Mouse (Mus musculus) midbrain, embryonic 15.5 days (tissue): ENCODE measurements around the gene Gabrb3. TPM values are rescaled to one million over a fixed set of nuclear protein-coding genes. Genes with fewer than 3 reads are reported as not detected.

Experiments used
- ATAC-seq: fragments of 200-750 bp; cut with Nextera tagmentation; replicated peaks from 2 replicates; pipeline ENCODE4 v1.8.0; 2017; ENCODE audit warnings: moderate TSS enrichment
- H3K27ac ChIP-seq: fragments of 300-500 bp; sonication (generic); 2 replicates; pipeline ENCODE4 v1.5.1; 2015; ENCODE audit warnings: mild to moderate bottlenecking, inconsistent platforms
- H3K27me3 ChIP-seq: fragments of 300-500 bp; sonication (generic); replicated peaks from 2 replicates; pipeline ENCODE4 v1.6.1; 2015; ENCODE audit warnings: inconsistent platforms
- H3K36me3 ChIP-seq: fragments of 300-500 bp; sonication (generic); replicated peaks from 2 replicates; pipeline ENCODE4 v1.6.1; 2015; ENCODE audit warnings: inconsistent platforms
- H3K4me1 ChIP-seq: fragments of 300-500 bp; sonication (generic); 2 replicates; pipeline ENCODE4 v1.6.1; 2015; ENCODE audit warnings: inconsistent platforms
- H3K4me2 ChIP-seq: fragments of 300-500 bp; sonication (generic); 2 replicates; pipeline ENCODE4 v1.6.1; 2015; ENCODE audit warnings: inconsistent platforms, mild to moderate bottlenecking, moderate library complexity
- H3K4me3 ChIP-seq: fragments of 300-500 bp; sonication (generic); 2 replicates; pipeline ENCODE4 v1.5.1; 2015; ENCODE audit warnings: mild to moderate bottlenecking, inconsistent platforms
- H3K9ac ChIP-seq: fragments of 300-500 bp; sonication (generic); 2 replicates; pipeline ENCODE4 v1.6.1; 2015; ENCODE audit warnings: mild to moderate bottlenecking, inconsistent platforms
- H3K9me3 ChIP-seq: fragments of 300-500 bp; sonication (generic); 2 replicates; pipeline ENCODE4 v1.6.1; 2016; ENCODE audit warnings: inconsistent platforms
- WGBS: fragments of 180-500 bp; shearing (Covaris S2); methylation state at CpG from one replicate; pipeline ENCODE4 v1.1.7; 2015; ENCODE audit warnings: mixed read lengths; 5-methylcytosine and 5-hydroxymethylcytosine counted together
- polyA plus RNA-seq: library from polyadenylated mRNA; unstranded; fragments of >200 nt; fragmentation: Nextera tagmentation; extraction: Ambion mirVana; gene quantifications from 2 replicates; pipeline ENCODE4 v1.2.1, GENCODE M21; 2015

Gabrb3 gene
- 49.3 and 57.8 TPM in 2 replicates for polyA plus RNA-seq

GRCm38 (mm10) chr7:57419392-57419791 lies at the start of gene Gabrb3:
Gene Gabrb3, plus strand, starts transcription at chr7:57419692.
- Histone ChIP-seq H3K27ac (no peak within 1 kb of the TSS), H3K9ac (no peak within 1 kb of the TSS), H3K36me3 (no peaks in the 10 kb centered on the region), H3K4me3 (no peak within 1 kb of the TSS), H3K27me3 (no peaks in the 10 kb centered on the region), H3K4me2 (no peak within 1 kb of the TSS), H3K9me3 (no peaks in the 10 kb centered on the region), H3K4me1 (no peaks in the 10 kb centered on the region)
- 77% methylated on average over 2 of the region's 2 CpGs for WGBS
- no peak for ATAC-seq

DNA sequence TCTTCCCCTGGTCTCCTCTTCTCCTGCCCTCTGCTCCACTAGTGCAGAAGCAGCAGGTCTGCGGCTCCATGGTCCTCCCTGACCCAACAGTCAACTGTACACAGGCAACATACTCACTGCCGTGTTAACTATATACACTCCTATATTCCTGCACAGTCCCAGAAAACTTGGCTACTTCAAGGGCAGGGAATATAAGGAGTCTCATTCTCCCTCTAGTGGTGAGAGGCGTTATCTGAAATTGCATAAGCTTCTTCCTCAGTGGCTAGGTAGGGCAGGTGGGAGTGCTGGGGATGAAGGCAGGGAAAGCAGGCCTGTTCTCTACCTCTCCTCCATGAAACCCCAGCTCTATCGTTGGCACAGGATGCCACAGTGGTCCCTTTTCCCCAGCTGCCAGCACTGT lies 35.4 kb upstream of the Gabrb3 start:
- Histone ChIP-seq H3K4me1 (peaks cover 3% of the 10 kb centered on the region), H3K9ac (no peak overlapping the region), H3K27me3 (no peaks in the 10 kb centered on the region), H3K4me3 (no peak overlapping the region), H3K36me3 (no peaks in the 10 kb centered on the region), H3K4me2 (0 out of 2 replicates have a peak overlapping the region, but pooled peaks have one; percentile 9), H3K27ac (no peak overlapping the region), H3K9me3 (no peaks in the 10 kb centered on the region)
- 36% methylated on average over 4 of the region's 4 CpGs for WGBS
- ATAC-seq: peak; percentile 57

- H3K27ac ChIP-seq: peak within 1 kb of the TSS; percentile 43
- peak within 1 kb of the TSS; percentile 60 for H3K9ac ChIP-seq
- ATAC-seq: peak; percentile 79
- peak within 1 kb of the TSS; percentile 80 for H3K4me2 ChIP-seq
- under 1% methylated on average over 71 of the region's 71 CpGs for WGBS
- peaks cover 13% of the 10 kb centered on the region for H3K4me1 ChIP-seq
- peak within 1 kb of the TSS; percentile 60 for H3K4me3 ChIP-seq
- H3K9me3 ChIP-seq: no peaks in the 10 kb centered on the region
- no peaks in the 10 kb centered on the region for H3K36me3 ChIP-seq
- no peaks in the 10 kb centered on the region for H3K27me3 ChIP-seq
Measured at GRCm38 (mm10) chr7:57386517-57387340, 32.8 kb upstream of the Gabrb3 start, which contains the start of gene Gabrg3. Gene Gabrg3, minus strand, starts transcription at chr7:57387188.

GRCm38 (mm10) chr7:57387341-57387654 lies 32.2 kb upstream of the Gabrb3 start:
- H3K27me3 ChIP-seq: no peaks in the 10 kb centered on the region
- ATAC-seq: no peak
- peak overlapping the region; percentile 60 for H3K9ac ChIP-seq
- no peak overlapping the region; the same call in 1 of the 2 replicates for H3K27ac ChIP-seq
- peak overlapping the region; percentile 60 for H3K4me3 ChIP-seq
- WGBS: 19% methylated on average over 6 of the region's 6 CpGs
- H3K36me3 ChIP-seq: no peaks in the 10 kb centered on the region
- peak overlapping the region; percentile 80 for H3K4me2 ChIP-seq
- H3K4me1 ChIP-seq: peaks cover 13% of the 10 kb centered on the region
- H3K9me3 ChIP-seq: no peaks in the 10 kb centered on the region

- Histone ChIP-seq H3K9me3 (no peaks in the 10 kb centered on the region), H3K36me3 (no peaks in the 10 kb centered on the region), H3K4me3 (no peak overlapping the region), H3K4me1 (peaks cover 13% of the 10 kb centered on the region), H3K9ac (no peak overlapping the region), H3K27ac (no peak overlapping the region), H3K27me3 (no peaks in the 10 kb centered on the region), H3K4me2 (no peak overlapping the region)
- ATAC-seq: no peak
- WGBS: 52% methylated on average over 4 of the region's 4 CpGs
Measured at GRCm38 (mm10) chr7:57390046-57390445, 29.4 kb upstream of the Gabrb3 start.

GRCm38 (mm10) chr7:57393551-57393950 lies 25.9 kb upstream of the Gabrb3 start:
- Histone ChIP-seq H3K9me3 (no peaks in the 10 kb centered on the region), H3K9ac (no peak overlapping the region), H3K27me3 (no peaks in the 10 kb centered on the region), H3K36me3 (no peaks in the 10 kb centered on the region), H3K4me3 (no peak overlapping the region), H3K4me1 (peaks cover 13% of the 10 kb centered on the region), H3K4me2 (no peak overlapping the region), H3K27ac (no peak overlapping the region)
- no peak for ATAC-seq
- WGBS: 92% methylated on average over 4 of the region's 4 CpGs

DNA sequence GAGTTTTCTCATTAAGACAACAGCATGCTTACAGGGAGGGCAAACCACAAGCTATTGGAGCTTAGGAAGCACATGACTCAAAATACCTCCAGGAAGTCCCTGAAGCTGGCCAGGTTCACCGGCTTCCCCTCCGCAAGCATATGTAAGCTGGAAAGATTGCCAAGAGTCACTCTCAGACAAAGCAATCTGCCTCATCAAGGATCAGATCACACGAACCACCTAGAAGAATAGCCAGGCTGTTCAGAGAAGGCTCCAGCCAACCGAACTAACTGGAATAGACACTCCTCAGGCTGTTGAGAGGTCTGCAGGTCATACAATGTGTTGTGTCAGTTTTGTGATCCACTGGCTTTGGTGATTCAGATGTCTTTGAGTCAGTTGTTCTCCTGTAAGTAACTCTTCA lies 8.3 kb upstream of the Gabrb3 start:
- Histone ChIP-seq H3K9ac (no peak overlapping the region), H3K4me3 (no peak overlapping the region), H3K4me2 (no peak overlapping the region), H3K27ac (no peak overlapping the region), H3K27me3 (no peaks in the 10 kb centered on the region), H3K36me3 (no peaks in the 10 kb centered on the region), H3K9me3 (no peaks in the 10 kb centered on the region), H3K4me1 (no peaks in the 10 kb centered on the region)
- WGBS: 83% methylated on average over 4 of the region's 4 CpGs
- no peak for ATAC-seq

DNA sequence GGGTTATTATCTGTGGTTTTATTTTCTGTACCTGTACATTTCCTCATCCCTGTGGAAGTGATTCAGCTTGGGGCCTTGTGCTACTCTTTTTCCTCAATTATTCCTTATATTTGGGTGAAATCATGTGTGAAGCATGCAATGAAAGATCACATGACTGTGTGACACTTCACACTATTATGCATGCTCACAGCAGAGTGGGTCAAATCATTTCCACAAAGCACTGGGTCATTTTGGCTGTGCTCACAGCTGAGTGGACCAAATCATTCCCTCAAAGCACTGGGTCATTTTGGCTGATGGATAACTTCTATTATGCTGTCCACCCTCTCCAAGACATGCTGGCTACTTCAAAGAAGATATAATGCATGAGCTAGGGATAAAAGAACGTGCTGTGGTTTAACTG lies 6.6 kb upstream of the Gabrb3 start:
- ATAC-seq: no peak
- Histone ChIP-seq H3K36me3 (no peaks in the 10 kb centered on the region), H3K4me3 (no peak overlapping the region), H3K4me1 (no peaks in the 10 kb centered on the region), H3K4me2 (no peak overlapping the region), H3K9me3 (no peaks in the 10 kb centered on the region), H3K27me3 (no peaks in the 10 kb centered on the region), H3K27ac (no peak overlapping the region), H3K9ac (no peak overlapping the region)
- 16% methylated on average over 1 of the region's 1 CpGs for WGBS

- no peaks in the 10 kb centered on the region for H3K9me3 ChIP-seq
- H3K9ac ChIP-seq: no peak overlapping the region
- no peak for ATAC-seq
- H3K4me1 ChIP-seq: no peaks in the 10 kb centered on the region
- H3K27ac ChIP-seq: no peak overlapping the region
- no peaks in the 10 kb centered on the region for H3K36me3 ChIP-seq
- no peak overlapping the region for H3K4me2 ChIP-seq
- no peaks in the 10 kb centered on the region for H3K27me3 ChIP-seq
- no peak overlapping the region for H3K4me3 ChIP-seq
- 93% methylated on average over 1 of the region's 1 CpGs for WGBS
Measured at GRCm38 (mm10) chr7:57421044-57421443, 1.6 kb downstream of the Gabrb3 start.

DNA sequence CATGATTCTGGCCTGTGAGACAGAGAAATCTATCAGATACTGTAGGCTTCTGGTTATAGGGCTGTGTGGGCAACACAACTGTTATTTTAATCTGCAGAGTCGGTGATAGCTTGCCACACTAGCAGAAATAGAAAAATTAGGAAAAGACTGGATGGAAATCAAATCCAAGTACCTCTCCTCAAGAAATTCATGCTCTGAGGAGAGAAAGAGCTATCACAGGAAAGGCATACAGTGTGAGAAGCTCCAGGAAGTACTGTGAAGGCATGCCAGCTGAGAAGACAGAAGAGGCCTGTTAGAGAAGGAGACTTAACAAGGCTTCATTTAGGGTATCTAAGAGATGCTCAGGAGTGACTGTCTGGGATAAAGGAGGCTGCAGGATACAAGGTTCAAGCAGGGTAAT lies 3.2 kb downstream of the Gabrb3 start:
- H3K9me3 ChIP-seq: no peaks in the 10 kb centered on the region
- no peak overlapping the region for H3K4me3 ChIP-seq
- H3K4me1 ChIP-seq: no peaks in the 10 kb centered on the region
- H3K27me3 ChIP-seq: no peaks in the 10 kb centered on the region
- WGBS: 80% methylated on average over 1 of the region's 1 CpGs
- H3K27ac ChIP-seq: no peak overlapping the region
- no peaks in the 10 kb centered on the region for H3K36me3 ChIP-seq
- no peak overlapping the region for H3K4me2 ChIP-seq
- H3K9ac ChIP-seq: no peak overlapping the region
- ATAC-seq: no peak

- no peak overlapping the region for H3K9ac ChIP-seq
- no peaks in the 10 kb centered on the region for H3K27me3 ChIP-seq
- no peak for ATAC-seq
- no peaks in the 10 kb centered on the region for H3K36me3 ChIP-seq
- no peaks in the 10 kb centered on the region for H3K9me3 ChIP-seq
- H3K4me1 ChIP-seq: no peaks in the 10 kb centered on the region
- no peak overlapping the region for H3K4me2 ChIP-seq
- H3K27ac ChIP-seq: no peak overlapping the region
- 74% methylated on average over 1 of the region's 1 CpGs for WGBS
- H3K4me3 ChIP-seq: no peak overlapping the region
Measured at GRCm38 (mm10) chr7:57448239-57448638, 28.7 kb downstream of the Gabrb3 start.

DNA sequence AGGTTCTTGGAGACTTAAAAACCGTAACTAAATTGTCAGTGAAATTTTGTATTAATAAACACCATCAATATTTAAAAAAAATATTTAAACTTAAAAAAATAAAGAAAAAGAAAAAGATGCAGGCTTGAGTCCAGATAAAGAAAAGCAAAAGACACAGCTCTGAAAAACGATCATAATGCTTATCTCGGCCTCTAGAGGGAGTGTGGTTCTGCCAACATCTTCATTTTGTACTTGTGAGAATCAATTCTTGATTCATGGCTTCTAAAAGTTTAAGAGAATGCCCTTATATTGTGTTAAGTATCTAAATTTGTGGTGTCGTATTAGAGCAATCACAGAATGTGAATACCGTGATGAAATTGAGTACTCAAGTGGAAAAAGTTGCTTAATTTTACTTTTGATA lies 40.9 kb downstream of the Gabrb3 start:
- Histone ChIP-seq H3K36me3 (no peaks in the 10 kb centered on the region), H3K27ac (no peak overlapping the region), H3K9ac (no peak overlapping the region), H3K4me2 (no peak overlapping the region), H3K27me3 (no peaks in the 10 kb centered on the region), H3K4me1 (no peaks in the 10 kb centered on the region), H3K4me3 (no peak overlapping the region), H3K9me3 (no peaks in the 10 kb centered on the region)
- no peak for ATAC-seq
- 78% methylated on average over 5 of the region's 5 CpGs for WGBS

- Histone ChIP-seq H3K27me3 (no peaks in the 10 kb centered on the region), H3K4me3 (no peak overlapping the region), H3K9me3 (no peaks in the 10 kb centered on the region), H3K36me3 (no peaks in the 10 kb centered on the region), H3K9ac (no peak overlapping the region), H3K4me1 (no peaks in the 10 kb centered on the region), H3K27ac (no peak overlapping the region), H3K4me2 (no peak overlapping the region)
- ATAC-seq: no peak
- 100% methylated on average over 1 of the region's 1 CpGs for WGBS
Measured at GRCm38 (mm10) chr7:57471316-57471715, 51.8 kb downstream of the Gabrb3 start.
